Mouse (Mus musculus): ENCODE measurements around the gene Chst3. TPM values are rescaled to one million over a fixed set of nuclear protein-coding genes. Genes with fewer than 3 reads are reported as not detected.
A peak's percentile ranks its signal among the peaks of the same experiment; 100 is the strongest.
"Not testable (repeated sequence)": the region's sequence is repeated elsewhere in the genome, so short reads cannot be mapped to it uniquely, and the experiment has no call there.

Gene Chst3
- polyA plus RNA-seq, 1 experiment from 2014 or later = 3.3 TPM

- H3K27me3 ChIP-seq (replicated peaks) = no peaks in the 10 kb centered on the region
- no peaks in the 10 kb centered on the region for H3K4me1 ChIP-seq
- no peak overlapping the region for H3K4me3 ChIP-seq
- H3K4me2 ChIP-seq (replicated peaks) = no peak overlapping the region
- H3K27ac ChIP-seq = no peak overlapping the region
- 82% methylated on average over 4 of the region's 4 CpGs for WGBS
- no peaks in the 10 kb centered on the region for H3K9me3 ChIP-seq
- no peaks in the 10 kb centered on the region for H3K36me3 ChIP-seq
- ATAC-seq (ENCODE audit: low FRiP score, low read depth) = no peak
- H3K9ac ChIP-seq = no peak overlapping the region
These were observed 8.6 kb upstream of the Chst3 start for GRCm38 (mm10) chr10:60227666-60228065.

- 71% methylated on average over 2 of the region's 2 CpGs for WGBS
- no peaks in the 10 kb centered on the region for H3K9me3 ChIP-seq
- H3K4me3 ChIP-seq = no peak overlapping the region
- H3K4me2 ChIP-seq (replicated peaks) = no peak overlapping the region
- no peaks in the 10 kb centered on the region for H3K36me3 ChIP-seq
- H3K9ac ChIP-seq = no peak overlapping the region
- no peaks in the 10 kb centered on the region for H3K27me3 ChIP-seq (replicated peaks)
- H3K27ac ChIP-seq = no peak overlapping the region
- H3K4me1 ChIP-seq = peaks cover 2% of the 10 kb centered on the region
- ATAC-seq (ENCODE audit: low FRiP score, low read depth) = no peak
These were observed 5.5 kb upstream of the Chst3 start for GRCm38 (mm10) chr10:60224601-60225000.

GRCm38 (mm10) chr10:60221571-60222259, 2.7 kb upstream of the Chst3 start:
- H3K27me3 ChIP-seq (replicated peaks); H3K36me3 ChIP-seq; H3K9me3 ChIP-seq; ATAC-seq (ENCODE audit: low FRiP score, low read depth); H3K4me3 ChIP-seq; H3K4me2 ChIP-seq (replicated peaks); H3K27ac ChIP-seq; H3K9ac ChIP-seq: not testable (repeated sequence)
- peaks cover 30% of the 10 kb centered on the region for H3K4me1 ChIP-seq
- WGBS = 90% methylated on average over 5 of the region's 5 CpGs

- H3K36me3 ChIP-seq = no peaks in the 10 kb centered on the region
- H3K9me3 ChIP-seq = no peaks in the 10 kb centered on the region
- H3K27ac ChIP-seq = no peak overlapping the region
- no peak for ATAC-seq (ENCODE audit: low FRiP score, low read depth)
- H3K4me3 ChIP-seq = no peak overlapping the region
- H3K4me1 ChIP-seq = peaks cover 35% of the 10 kb centered on the region
- WGBS = 90% methylated on average over 4 of the region's 4 CpGs
- no peak overlapping the region for H3K4me2 ChIP-seq (replicated peaks)
- H3K27me3 ChIP-seq (replicated peaks) = peaks cover 9% of the 10 kb centered on the region; the same call in 1 of the 2 replicates
- no peak overlapping the region for H3K9ac ChIP-seq
These were observed 1.5 kb upstream of the Chst3 start for GRCm38 (mm10) chr10:60220607-60221006.

GRCm38 (mm10) chr10:60220042-60220523, 1.0 kb upstream of the Chst3 start:
- Histone ChIP-seq H3K4me3 (no peak overlapping the region), H3K27me3 (replicated peaks) (peaks cover 9% of the 10 kb centered on the region; the same call in 1 of the 2 replicates), H3K9me3 (no peaks in the 10 kb centered on the region), H3K9ac (no peak overlapping the region), H3K27ac (no peak overlapping the region), H3K4me2 (replicated peaks) (no peak overlapping the region), H3K36me3 (no peaks in the 10 kb centered on the region), H3K4me1 (peaks cover 40% of the 10 kb centered on the region)
- no peak for ATAC-seq (ENCODE audit: low FRiP score, low read depth)
- WGBS = 74% methylated on average over 5 of the region's 5 CpGs

- peak overlapping the region; percentile 92 for H3K4me2 ChIP-seq (replicated peaks)
- no peaks in the 10 kb centered on the region for H3K36me3 ChIP-seq
- H3K27me3 ChIP-seq (replicated peaks) = peaks cover 9% of the 10 kb centered on the region; the same call in 1 of the 2 replicates
- H3K4me3 ChIP-seq = peak overlapping the region; percentile 64
- H3K27ac ChIP-seq = no peak overlapping the region
- H3K9me3 ChIP-seq = no peaks in the 10 kb centered on the region
- ATAC-seq (ENCODE audit: low FRiP score, low read depth) = no peak
- peaks cover 46% of the 10 kb centered on the region for H3K4me1 ChIP-seq
- 4% methylated on average over 18 of the region's 18 CpGs for WGBS
- H3K9ac ChIP-seq = peak overlapping the region; percentile 79
These were observed 948 bp downstream of the Chst3 start for GRCm38 (mm10) chr10:60218033-60218590.

GRCm38 (mm10) chr10:60216331-60217095, 2.5 kb downstream of the Chst3 start:
- Histone ChIP-seq H3K36me3 (no peaks in the 10 kb centered on the region), H3K9ac (no peak overlapping the region), H3K27me3 (replicated peaks) (peaks cover 9% of the 10 kb centered on the region; the same call in 1 of the 2 replicates), H3K9me3 (no peaks in the 10 kb centered on the region), H3K27ac (no peak overlapping the region), H3K4me2 (replicated peaks) (peak overlapping the region; percentile 92; the same call in 1 of the 2 replicates), H3K4me1 (peaks cover 51% of the 10 kb centered on the region), H3K4me3 (no peak overlapping the region)
- 87% methylated on average over 11 of the region's 11 CpGs for WGBS
- ATAC-seq (ENCODE audit: low FRiP score, low read depth) = no peak

- no peak overlapping the region for H3K9ac ChIP-seq
- peaks cover 54% of the 10 kb centered on the region for H3K4me1 ChIP-seq
- no peak for ATAC-seq (ENCODE audit: low FRiP score, low read depth)
- peaks cover 9% of the 10 kb centered on the region; the same call in 1 of the 2 replicates for H3K27me3 ChIP-seq (replicated peaks)
- 63% methylated on average over 14 of the region's 14 CpGs for WGBS
- H3K4me3 ChIP-seq = no peak overlapping the region
- no peaks in the 10 kb centered on the region for H3K9me3 ChIP-seq
- H3K4me2 ChIP-seq (replicated peaks) = 0 out of 2 replicates have a peak overlapping the region, but pooled peaks have one; percentile 10
- H3K36me3 ChIP-seq = no peaks in the 10 kb centered on the region
- no peak overlapping the region for H3K27ac ChIP-seq
These were observed 3.7 kb downstream of the Chst3 start for GRCm38 (mm10) chr10:60215077-60215960.

- peaks cover 47% of the 10 kb centered on the region for H3K4me1 ChIP-seq
- H3K27ac ChIP-seq = no peak overlapping the region
These were observed 6.3 kb downstream of the Chst3 start for GRCm38 (mm10) chr10:60212589-60213379.

GRCm38 (mm10) chr10:60211501-60212005, 7.5 kb downstream of the Chst3 start:
- Histone ChIP-seq H3K4me1 (peaks cover 35% of the 10 kb centered on the region), H3K27me3 (replicated peaks) (no peaks in the 10 kb centered on the region), H3K4me2 (replicated peaks) (no peak overlapping the region), H3K27ac (no peak overlapping the region), H3K36me3 (no peaks in the 10 kb centered on the region), H3K9ac (no peak overlapping the region), H3K9me3 (no peaks in the 10 kb centered on the region), H3K4me3 (no peak overlapping the region)
- WGBS = 76% methylated on average over 8 of the region's 8 CpGs
- no peak for ATAC-seq (ENCODE audit: low FRiP score, low read depth)

More at GRCm38 (mm10) chr10:60212589-60213379, 6.3 kb downstream of the Chst3 start:
- no peaks in the 10 kb centered on the region; the same call in 1 of the 2 replicates for H3K27me3 ChIP-seq (replicated peaks)
- H3K4me3 ChIP-seq = no peak overlapping the region
- H3K36me3 ChIP-seq = no peaks in the 10 kb centered on the region
- H3K4me2 ChIP-seq (replicated peaks) = no peak overlapping the region
- no peak for ATAC-seq (ENCODE audit: low FRiP score, low read depth)
- whole genome bisulfite sequencing = 44% methylated on average over 11 of the region's 11 CpGs
- no peaks in the 10 kb centered on the region for H3K9me3 ChIP-seq
- no peak overlapping the region for H3K9ac ChIP-seq

GRCm38 (mm10) chr10:60210468-60210867, 8.6 kb downstream of the Chst3 start:
- Histone ChIP-seq H3K9me3 (no peaks in the 10 kb centered on the region), H3K27me3 (replicated peaks) (no peaks in the 10 kb centered on the region), H3K27ac (no peak overlapping the region), H3K4me2 (replicated peaks) (no peak overlapping the region), H3K36me3 (no peaks in the 10 kb centered on the region), H3K4me3 (no peak overlapping the region), H3K9ac (no peak overlapping the region), H3K4me1 (peaks cover 30% of the 10 kb centered on the region)
- no peak for ATAC-seq (ENCODE audit: low FRiP score, low read depth)
- 83% methylated on average over 2 of the region's 2 CpGs for WGBS
